In the genomic region with DNA sequence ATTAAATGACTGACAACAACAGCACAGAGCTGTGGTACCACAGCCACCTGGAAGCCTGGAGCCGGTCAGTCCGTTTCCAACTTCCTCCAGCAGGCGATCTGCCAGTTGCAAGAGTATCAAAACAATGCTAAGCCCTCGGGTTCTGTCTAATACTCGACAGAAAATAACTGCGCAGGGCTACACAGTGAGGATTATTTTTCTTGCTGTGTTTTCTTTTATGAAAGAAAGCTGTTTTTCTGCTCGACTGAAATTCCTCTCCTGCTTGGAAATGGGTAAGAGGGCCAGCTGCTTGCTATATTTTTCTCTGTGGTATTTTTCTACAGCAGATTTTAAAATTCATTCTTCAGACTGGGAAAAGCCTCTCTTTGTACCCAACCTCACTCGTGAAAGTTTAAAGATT, we compare ENCODE assay signal across 8 mouse cellular contexts. TPM values are rescaled to one million over a fixed set of nuclear protein-coding genes. Genes with fewer than 3 reads are reported as not detected.
DNase-seq lines count a peak whose midpoint lies in the region; ATAC-seq lines count a peak whose summit lies in the region.

No protein-coding gene starts in this region.

- H3K9me3 ChIP-seq in embryonic facial prominence, embryonic 10.5 days = no peaks in the 10 kb centered on the region

- WGBS in embryonic facial prominence, embryonic 10.5 days = 29% methylated on average over 8 of the region's 8 CpGs

- DNase-seq in left cerebral cortex, adult 18-20 months (ENCODE audit: low spot score in 2 of 2) = peak; percentile 18 to 20
- DNase-seq in left cerebral cortex, adult 8-10 months (ENCODE audit: low spot score in 2 of 2) = no peak
- peak; percentile 47 for DNase-seq in embryonic facial prominence, embryonic 10.5 days (ENCODE audit: low spot score)
- DNase-seq in heart, postnatal 14 days = peak; percentile 53 to 63
- peak; percentile 49 to 55 for DNase-seq in layer of hippocampus, postnatal 14 days (ENCODE audit: low spot score in 2 of 2)
- peak; percentile 32 for DNase-seq in right cerebral cortex, postnatal 14 days
- no peak for DNase-seq in spleen, postnatal 4 days (ENCODE audit: low spot score in 2 of 2)

- peak; percentile 79; the same call in 1 of the 2 replicates for ATAC-seq in cerebellum, adult (ENCODE audit: insufficient number of reproducible peaks, low FRiP score, low TSS enrichment)

- peaks cover 15% of the 10 kb centered on the region for H3K4me1 ChIP-seq in embryonic facial prominence, embryonic 10.5 days

- intact Hi-C loops in heart, postnatal 14 days (cut with DNase I) = no loop called here

- no peak overlapping the region for H3K27ac ChIP-seq in embryonic facial prominence, embryonic 10.5 days (replicated peaks)

- H3K4me3 ChIP-seq in embryonic facial prominence, embryonic 10.5 days = no peak overlapping the region

- no peaks in the 10 kb centered on the region for H3K36me3 ChIP-seq in embryonic facial prominence, embryonic 10.5 days (replicated peaks)

- no peaks in the 10 kb centered on the region for H3K27me3 ChIP-seq in embryonic facial prominence, embryonic 10.5 days (replicated peaks; ENCODE audit: low read depth, poor library complexity, severe bottlenecking)

RNA-seq across cellular contexts. Expression of gene Rag2, which starts 23.8 kb away (rescaled TPM):
- total RNA-seq in left cerebral cortex, adult 18-20 months (2021) = not detected
- not detected for total RNA-seq in left cerebral cortex, adult 8-10 months (2022)
- not detected in 2 replicates for polyA plus RNA-seq in embryonic facial prominence, embryonic 10.5 days (2016; fragmentation: Nextera tagmentation; extraction: Ambion mirVana)
- total RNA-seq in heart, postnatal 14 days (2021) = 1 to 10 TPM in 1 of 2 experiments, under 1 TPM in 1; 0.14 to 2.4 TPM
- total RNA-seq in layer of hippocampus, postnatal 14 days (2021) = not detected

RNA-seq across cellular contexts. Expression of gene Rag1, which starts 48.6 kb away (rescaled TPM):
- total RNA-seq in left cerebral cortex, adult 18-20 months (2021) = under 1 TPM; 0.07 to 0.21 TPM
- under 1 TPM; 0.07 to 0.42 (median 0.21) TPM for total RNA-seq in left cerebral cortex, adult 8-10 months (2022)
- 0.10 and 0.11 TPM in 2 replicates for polyA plus RNA-seq in embryonic facial prominence, embryonic 10.5 days (2016; fragmentation: Nextera tagmentation; extraction: Ambion mirVana)
- 10 to 100 TPM in 1 of 2 experiments, 1 to 10 TPM in 1; 1.1 to 29.2 TPM for total RNA-seq in heart, postnatal 14 days (2021)
- under 1 TPM; 0.21 to 0.25 TPM for total RNA-seq in layer of hippocampus, postnatal 14 days (2021)

RNA-seq across cellular contexts. Expression of gene B230118H07Rik, which starts 48.6 kb away (rescaled TPM):
- total RNA-seq in left cerebral cortex, adult 18-20 months (2021) = 10 to 100 TPM; 29.5 to 34.2 TPM
- total RNA-seq in left cerebral cortex, adult 8-10 months (2022) = 10 to 100 TPM; 26.9 to 41.0 (median 28.7) TPM
- 47.2 and 52.1 TPM in 2 replicates for polyA plus RNA-seq in embryonic facial prominence, embryonic 10.5 days (2016; fragmentation: Nextera tagmentation; extraction: Ambion mirVana)
- total RNA-seq in heart, postnatal 14 days (2021) = 10 to 100 TPM; 69.2 to 69.8 TPM
- total RNA-seq in layer of hippocampus, postnatal 14 days (2021) = 10 to 100 TPM; 28.5 to 32.6 TPM

Comparison
In these comparisons a context has a peak if more than half of its experiments do, and no peak if none do; other contexts are left out.
1. DNase-seq: peak in left cerebral cortex, adult 18-20 months (2 of 2), embryonic facial prominence, embryonic 10.5 days (single experiment), heart, postnatal 14 days (2 of 2), layer of hippocampus, postnatal 14 days (2 of 2) and right cerebral cortex, postnatal 14 days (single experiment); none in left cerebral cortex, adult 8-10 months (0 of 2) and spleen, postnatal 4 days (0 of 2).